Mouse (Mus musculus): ENCODE results near the gene Tdp1. TPM values are rescaled to one million over a fixed set of nuclear protein-coding genes. Genes with fewer than 3 reads are reported as not detected.

Gene Tdp1
- polyA plus RNA-seq, 1 experiment from 2014 or later, result 68.4 TPM

GRCm38 (mm10) chr12:99859391-99860100 lies 24.8 kb upstream of the Tdp1 start:
- 86% methylated on average over 3 of the region's 3 CpGs for WGBS

GRCm38 (mm10) chr12:99860981-99861380 lies 23.3 kb upstream of the Tdp1 start:
- ATAC-seq (ENCODE audit: low FRiP score, low read depth), result no peak
- Histone ChIP-seq H3K4me3 (no peak overlapping the region), H3K9ac (replicated peaks) (no peak overlapping the region), H3K36me3 (no peaks in the 10 kb centered on the region), H3K4me1 (no peaks in the 10 kb centered on the region), H3K27ac (replicated peaks) (no peak overlapping the region), H3K9me3 (no peaks in the 10 kb centered on the region), H3K27me3 (no peaks in the 10 kb centered on the region), H3K4me2 (replicated peaks) (no peak overlapping the region)
- 83% methylated on average over 4 of the region's 4 CpGs for WGBS

More at GRCm38 (mm10) chr12:99859391-99860100, 24.8 kb upstream of the Tdp1 start:
- Histone ChIP-seq H3K4me1 (no peaks in the 10 kb centered on the region), H3K36me3 (no peaks in the 10 kb centered on the region), H3K9ac (replicated peaks) (no peak overlapping the region), H3K27me3 (no peaks in the 10 kb centered on the region), H3K4me3 (no peak overlapping the region), H3K4me2 (replicated peaks) (no peak overlapping the region), H3K9me3 (no peaks in the 10 kb centered on the region), H3K27ac (replicated peaks) (no peak overlapping the region)
- ATAC-seq (ENCODE audit: low FRiP score, low read depth), result no peak

GRCm38 (mm10) chr12:99864613-99865012 lies 19.7 kb upstream of the Tdp1 start:
- H3K9me3 ChIP-seq, result no peaks in the 10 kb centered on the region
- H3K4me2 ChIP-seq (replicated peaks), result no peak overlapping the region
- no peak for ATAC-seq (ENCODE audit: low FRiP score, low read depth)
- H3K36me3 ChIP-seq, result no peaks in the 10 kb centered on the region
- no peak overlapping the region for H3K9ac ChIP-seq (replicated peaks)
- no peaks in the 10 kb centered on the region for H3K4me1 ChIP-seq
- H3K4me3 ChIP-seq, result no peak overlapping the region
- H3K27me3 ChIP-seq, result no peaks in the 10 kb centered on the region
- H3K27ac ChIP-seq (replicated peaks), result no peak overlapping the region

- Histone ChIP-seq H3K27me3 (no peaks in the 10 kb centered on the region), H3K4me2 (replicated peaks) (no peak overlapping the region), H3K27ac (replicated peaks) (no peak overlapping the region), H3K36me3 (no peaks in the 10 kb centered on the region), H3K9ac (replicated peaks) (no peak overlapping the region), H3K4me1 (peaks cover 6% of the 10 kb centered on the region; the same call in 1 of the 2 replicates), H3K9me3 (no peaks in the 10 kb centered on the region), H3K4me3 (no peak overlapping the region)
- ATAC-seq (ENCODE audit: low FRiP score, low read depth), result no peak
- WGBS, result 90% methylated on average over 1 of the region's 1 CpGs
These were observed 15.5 kb upstream of the Tdp1 start for GRCm38 (mm10) chr12:99868821-99869220.

GRCm38 (mm10) chr12:99873443-99873842 lies 10.9 kb upstream of the Tdp1 start:
- no peak overlapping the region for H3K27ac ChIP-seq (replicated peaks)
- no peaks in the 10 kb centered on the region for H3K27me3 ChIP-seq
- no peaks in the 10 kb centered on the region for H3K9me3 ChIP-seq
- WGBS, result 36% methylated on average over 3 of the region's 3 CpGs
- H3K4me1 ChIP-seq, result peaks cover 6% of the 10 kb centered on the region; the same call in 1 of the 2 replicates
- H3K36me3 ChIP-seq, result no peaks in the 10 kb centered on the region
- no peak overlapping the region for H3K9ac ChIP-seq (replicated peaks)
- H3K4me2 ChIP-seq (replicated peaks), result no peak overlapping the region
- H3K4me3 ChIP-seq, result no peak overlapping the region
- ATAC-seq (ENCODE audit: low FRiP score, low read depth), result no peak

- Histone ChIP-seq H3K4me1 (peaks cover 6% of the 10 kb centered on the region; the same call in 1 of the 2 replicates), H3K9me3 (no peaks in the 10 kb centered on the region), H3K27me3 (no peaks in the 10 kb centered on the region), H3K27ac (replicated peaks) (no peak overlapping the region), H3K4me3 (no peak overlapping the region), H3K36me3 (no peaks in the 10 kb centered on the region), H3K9ac (replicated peaks) (no peak overlapping the region), H3K4me2 (replicated peaks) (no peak overlapping the region)
- ATAC-seq (ENCODE audit: low FRiP score, low read depth), result no peak
- 87% methylated on average over 6 of the region's 6 CpGs for WGBS
These were observed 9.7 kb upstream of the Tdp1 start for GRCm38 (mm10) chr12:99874609-99875008.

GRCm38 (mm10) chr12:99883000-99883712 lies 1.2 kb upstream of the Tdp1 start:
- H3K27ac ChIP-seq (replicated peaks), result peak overlapping the region; percentile 83
- H3K4me3 ChIP-seq, result peak overlapping the region; percentile 70
- peaks cover 36% of the 10 kb centered on the region for H3K4me1 ChIP-seq
- peaks cover 2% of the 10 kb centered on the region; the same call in 1 of the 2 replicates for H3K9me3 ChIP-seq
- WGBS, result under 1% methylated on average over 38 of the region's 38 CpGs
- peak overlapping the region; percentile 90 for H3K4me2 ChIP-seq (replicated peaks)
- H3K9ac ChIP-seq (replicated peaks), result peak overlapping the region; percentile 82
- ATAC-seq (ENCODE audit: low FRiP score, low read depth), result peak; percentile 94
- H3K27me3 ChIP-seq, result no peaks in the 10 kb centered on the region
- H3K36me3 ChIP-seq, result peaks cover 3% of the 10 kb centered on the region

GRCm38 (mm10) chr12:99883713-99884105 lies 608 bp upstream of the Tdp1 start:
- Histone ChIP-seq H3K36me3 (peaks cover 5% of the 10 kb centered on the region), H3K4me3 (peak overlapping the region; percentile 70), H3K27me3 (no peaks in the 10 kb centered on the region), H3K4me2 (replicated peaks) (peak overlapping the region; percentile 90), H3K9ac (replicated peaks) (peak overlapping the region; percentile 82), H3K27ac (replicated peaks) (peak overlapping the region; percentile 83), H3K4me1 (peaks cover 36% of the 10 kb centered on the region), H3K9me3 (peaks cover 2% of the 10 kb centered on the region; the same call in 1 of the 2 replicates)
- ATAC-seq (ENCODE audit: low FRiP score, low read depth), result peak; percentile 42
- under 1% methylated on average over 11 of the region's 11 CpGs for WGBS

GRCm38 (mm10) chr12:99885282-99885901 lies 1.1 kb downstream of the Tdp1 start:
- no peak for ATAC-seq (ENCODE audit: low FRiP score, low read depth)
- Histone ChIP-seq H3K4me2 (replicated peaks) (peak overlapping the region; percentile 90), H3K4me3 (peak overlapping the region; percentile 70), H3K27me3 (no peaks in the 10 kb centered on the region), H3K27ac (replicated peaks) (no peak overlapping the region), H3K4me1 (peaks cover 36% of the 10 kb centered on the region), H3K9ac (replicated peaks) (peak overlapping the region; percentile 82), H3K36me3 (peaks cover 5% of the 10 kb centered on the region), H3K9me3 (peaks cover 2% of the 10 kb centered on the region; the same call in 1 of the 2 replicates)
- 35% methylated on average over 8 of the region's 8 CpGs for WGBS

- Histone ChIP-seq H3K36me3 (peaks cover 66% of the 10 kb centered on the region), H3K4me1 (no peaks in the 10 kb centered on the region), H3K4me2 (replicated peaks) (no peak overlapping the region), H3K27ac (replicated peaks) (no peak overlapping the region), H3K9me3 (no peaks in the 10 kb centered on the region), H3K4me3 (no peak overlapping the region), H3K9ac (replicated peaks) (no peak overlapping the region), H3K27me3 (no peaks in the 10 kb centered on the region)
- WGBS, result 91% methylated on average over 4 of the region's 4 CpGs
- ATAC-seq (ENCODE audit: low FRiP score, low read depth), result no peak
These were observed 13.5 kb downstream of the Tdp1 start for GRCm38 (mm10) chr12:99897846-99898245.

- ATAC-seq (ENCODE audit: low FRiP score, low read depth), result no peak
- H3K4me2 ChIP-seq (replicated peaks), result no peak overlapping the region
- no peaks in the 10 kb centered on the region for H3K27me3 ChIP-seq
- no peak overlapping the region for H3K27ac ChIP-seq (replicated peaks)
- H3K9ac ChIP-seq (replicated peaks), result no peak overlapping the region
- no peaks in the 10 kb centered on the region for H3K4me1 ChIP-seq
- no peak overlapping the region for H3K4me3 ChIP-seq
- 91% methylated on average over 16 of the region's 16 CpGs for WGBS
- H3K36me3 ChIP-seq, result peaks cover 66% of the 10 kb centered on the region
- H3K9me3 ChIP-seq, result no peaks in the 10 kb centered on the region
These were observed 14.0 kb downstream of the Tdp1 start for GRCm38 (mm10) chr12:99898248-99898870.

- no peak for ATAC-seq (ENCODE audit: low FRiP score, low read depth)
- Histone ChIP-seq H3K4me2 (replicated peaks) (no peak overlapping the region), H3K9ac (replicated peaks) (no peak overlapping the region), H3K27me3 (no peaks in the 10 kb centered on the region), H3K4me1 (no peaks in the 10 kb centered on the region), H3K4me3 (no peak overlapping the region), H3K27ac (replicated peaks) (no peak overlapping the region), H3K36me3 (peaks cover 66% of the 10 kb centered on the region), H3K9me3 (no peaks in the 10 kb centered on the region)
- 89% methylated on average over 1 of the region's 3 CpGs for WGBS
These were observed 15.7 kb downstream of the Tdp1 start for GRCm38 (mm10) chr12:99899991-99900390.

Data from midbrain, embryonic 12.5 days (tissue).